Mouse (Mus musculus) kidney, adult 2 months (tissue): ENCODE data around the gene Scn4a.

Experiments
- CTCF ChIP-seq: fragments of 200-500 bp; conservative IDR thresholded peaks from 2 replicates; pipeline ENCODE4 v1.5.1; 2011; ENCODE audit warnings: low read depth, mild to moderate bottlenecking, control low read depth, low read length, moderate library complexity, mixed read lengths; ENCODE audit not compliant: insufficient read depth, insufficient read length
- POLR2A ChIP-seq: fragments of 200-500 bp; IDR thresholded peaks from one replicate; pipeline ENCODE4 v1.6.1; 2011; ENCODE audit warnings: low read depth, low read length, control low read depth

- TF ChIP-seq CTCF (no peak), POLR2A (no peak)
Observed at GRCm38 (mm10) chr11:106334066-106334465, 19.0 kb downstream of the Scn4a start.
